Mouse (Mus musculus) mesoderm, embryonic 11.5 days (tissue): ENCODE measurements around the gene Ptpn11.

ENCODE experiments used
- DNase-seq: peaks from one replicate; pipeline ENCODE4 v3.0.0-alpha.2; 2012; ENCODE audit warnings: low read depth, low spot score

Ptpn11 gene

GRCm38 (mm10) chr5:121184945-121185551 is 6.1 kb downstream of the Ptpn11 start:
- DNase-seq = peak; percentile 35

DNA sequence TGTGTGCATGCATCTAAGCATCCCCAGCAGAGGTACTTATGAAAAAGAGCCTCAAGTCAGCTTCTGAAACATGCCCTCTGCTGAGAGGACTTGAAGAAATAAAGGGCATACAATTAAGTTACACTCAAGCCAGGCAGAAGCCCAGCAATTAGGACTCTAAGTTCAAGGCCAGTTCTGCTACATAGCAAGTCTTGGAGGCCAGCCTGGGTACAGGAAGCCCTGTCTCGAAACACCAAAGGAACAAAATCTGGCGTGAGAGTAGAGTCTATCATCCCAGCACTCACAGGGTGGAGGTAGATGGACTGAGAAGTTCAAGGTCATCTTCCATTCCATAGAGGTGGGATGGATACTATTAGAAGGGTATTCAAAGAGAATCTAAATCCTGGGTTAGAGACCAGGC is 6.8 kb downstream of the Ptpn11 start:
- DNase-seq = no peak

DNA sequence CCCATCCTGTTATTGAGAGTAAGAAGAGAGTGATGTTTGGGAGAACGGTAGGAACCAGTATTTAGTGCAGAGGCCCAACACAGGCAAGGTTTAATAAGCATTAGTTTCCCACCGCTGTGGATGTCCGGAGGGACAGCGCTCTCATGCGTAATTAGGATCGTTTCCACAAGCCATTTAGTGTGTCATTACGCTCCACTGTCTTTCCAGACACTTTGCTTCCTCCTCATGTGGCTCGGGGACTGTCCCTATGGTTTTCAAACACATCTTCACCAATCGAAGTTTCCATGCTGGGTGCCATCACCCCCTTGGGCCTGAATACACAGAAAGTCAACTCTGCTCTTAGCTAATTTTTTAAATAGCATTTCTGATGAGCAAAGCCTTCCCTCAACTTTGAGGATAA is 7.9 kb downstream of the Ptpn11 start:
- DNase-seq = no peak

- no peak for DNase-seq
These were observed 11.9 kb downstream of the Ptpn11 start for GRCm38 (mm10) chr5:121179077-121179857.

GRCm38 (mm10) chr5:121172835-121173234 is 18.4 kb downstream of the Ptpn11 start:
- DNase-seq = no peak

GRCm38 (mm10) chr5:121169588-121169987 is 21.6 kb downstream of the Ptpn11 start:
- DNase-seq = no peak

GRCm38 (mm10) chr5:121166884-121167283 is 24.3 kb downstream of the Ptpn11 start:
- DNase-seq = no peak

- no peak for DNase-seq
These were observed 28.3 kb downstream of the Ptpn11 start for GRCm38 (mm10) chr5:121162923-121163322.

- DNase-seq = no peak
These were observed 28.9 kb downstream of the Ptpn11 start for GRCm38 (mm10) chr5:121162285-121162684.

- no peak for DNase-seq
These were observed 32.2 kb downstream of the Ptpn11 start for GRCm38 (mm10) chr5:121158966-121159365.

DNA sequence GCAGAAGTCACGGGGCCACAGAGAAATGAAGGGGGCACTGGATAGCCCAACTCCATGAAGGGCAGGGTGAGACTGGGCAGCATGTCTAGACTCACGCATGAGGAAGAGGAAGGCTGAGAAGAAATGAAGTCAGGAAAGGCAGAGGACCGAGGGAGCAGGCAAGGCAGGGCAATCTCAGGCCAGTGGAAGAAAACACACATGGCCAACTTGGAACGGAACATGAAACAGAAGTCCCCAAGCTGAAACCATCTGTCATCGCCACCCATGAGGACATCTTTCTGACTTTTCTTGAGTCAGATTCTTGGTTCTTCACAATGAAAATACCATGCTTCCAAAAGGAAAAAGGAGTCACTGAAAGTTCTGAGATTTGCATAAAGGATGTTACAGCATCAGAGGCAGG is 33.7 kb downstream of the Ptpn11 start:
- DNase-seq = no peak

DNA sequence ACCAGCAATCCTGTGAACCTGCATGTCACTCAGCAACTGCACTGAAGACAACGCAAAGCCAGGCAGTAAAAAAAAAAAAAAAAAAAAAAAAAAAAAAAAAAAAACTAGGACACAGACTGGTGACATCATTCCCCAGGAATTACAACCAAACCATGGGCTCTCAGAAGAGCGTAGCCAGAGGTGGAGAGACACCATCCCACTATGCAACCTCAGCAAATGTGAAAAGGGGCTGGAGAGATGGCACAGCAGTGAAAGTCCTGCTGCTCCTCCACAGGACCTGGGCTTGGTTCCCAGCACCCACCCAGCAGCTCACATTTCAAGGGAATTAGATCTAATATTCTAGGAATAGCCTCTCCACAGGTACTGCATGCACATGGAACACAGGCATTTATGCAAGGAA is 34.2 kb downstream of the Ptpn11 start:
- DNase-seq = no peak

DNA sequence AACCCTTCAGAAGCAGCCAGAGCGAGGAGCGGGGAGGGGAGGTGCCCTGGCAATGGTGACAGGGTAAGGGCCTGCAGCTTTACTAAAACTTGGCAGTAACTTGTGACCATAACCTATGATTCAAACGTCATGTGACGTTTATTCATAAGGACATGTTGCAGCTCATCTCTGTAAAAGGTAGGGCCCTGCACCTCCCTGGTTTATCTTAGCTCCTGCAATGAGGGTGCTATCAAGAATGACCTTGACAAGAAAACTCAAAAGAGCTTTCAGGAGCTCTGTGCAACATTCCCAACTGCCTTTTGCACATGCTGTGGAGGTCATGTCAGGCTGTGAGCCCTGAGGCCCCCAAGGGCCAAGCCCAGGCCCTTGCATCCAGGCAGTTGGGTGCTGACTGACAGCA is 35.1 kb downstream of the Ptpn11 start:
- no peak for DNase-seq

GRCm38 (mm10) chr5:121150684-121151083 is 40.5 kb downstream of the Ptpn11 start:
- no peak for DNase-seq

GRCm38 (mm10) chr5:121149246-121149645 is 42.0 kb downstream of the Ptpn11 start:
- DNase-seq = no peak

- no peak for DNase-seq
These were observed 44.9 kb downstream of the Ptpn11 start for GRCm38 (mm10) chr5:121146275-121146674.

DNA sequence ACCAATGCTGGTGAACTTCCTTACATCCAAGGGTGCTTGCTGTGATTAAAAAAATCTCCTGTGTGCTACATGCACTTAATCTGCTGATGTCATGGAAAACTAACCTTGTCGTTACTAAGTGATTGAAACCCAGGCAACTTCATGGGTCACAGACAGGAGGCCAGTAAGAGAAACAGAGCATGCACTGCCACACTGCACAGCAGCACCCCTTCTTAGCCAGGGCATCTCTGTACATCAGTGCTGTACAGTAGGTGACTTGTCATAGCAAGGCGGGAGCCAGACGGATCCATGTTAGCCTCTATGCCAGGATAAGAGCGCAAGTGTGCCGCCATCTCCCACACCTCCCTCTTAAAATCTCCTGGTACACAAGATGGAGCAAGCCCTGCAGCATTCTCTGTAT is 45.6 kb downstream of the Ptpn11 start:
- DNase-seq = no peak

- no peak for DNase-seq
These were observed 46.6 kb downstream of the Ptpn11 start for GRCm38 (mm10) chr5:121144441-121145238.

DNA sequence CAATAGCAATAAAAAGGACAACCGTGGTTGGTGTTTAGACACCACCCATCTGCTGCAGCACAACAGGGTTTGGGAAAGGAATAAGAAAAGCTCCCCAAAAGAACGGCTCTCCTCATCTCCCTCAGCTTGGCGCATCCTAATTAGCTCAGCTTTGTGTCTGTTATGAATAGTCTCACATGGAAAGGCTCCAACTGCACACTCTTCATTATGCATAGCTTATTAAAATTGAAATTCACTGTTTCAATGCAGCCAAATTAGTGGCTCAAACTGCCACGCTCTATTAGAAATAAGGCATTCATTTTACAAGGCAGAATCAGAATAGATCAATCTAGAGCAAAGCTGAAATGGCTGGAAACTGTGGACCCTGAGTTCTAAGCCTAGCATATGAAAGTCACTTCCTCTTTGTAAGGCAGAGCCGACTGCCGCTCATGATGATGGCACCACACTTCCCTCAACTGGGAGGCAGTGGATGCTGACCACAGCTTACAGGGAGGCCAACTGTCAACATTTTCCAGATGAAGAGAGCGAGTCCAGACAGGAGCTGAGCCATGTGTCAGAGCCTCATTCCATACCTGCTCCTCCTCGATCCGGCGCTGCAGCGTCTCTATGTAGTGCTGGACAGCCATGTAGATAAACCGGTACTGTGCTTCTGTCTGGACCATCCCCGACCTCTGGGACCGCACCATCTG is 48.6 kb downstream of the Ptpn11 start:
- DNase-seq = no peak

- no peak for DNase-seq
These were observed 50.9 kb downstream of the Ptpn11 start for GRCm38 (mm10) chr5:121140276-121140675.

DNA sequence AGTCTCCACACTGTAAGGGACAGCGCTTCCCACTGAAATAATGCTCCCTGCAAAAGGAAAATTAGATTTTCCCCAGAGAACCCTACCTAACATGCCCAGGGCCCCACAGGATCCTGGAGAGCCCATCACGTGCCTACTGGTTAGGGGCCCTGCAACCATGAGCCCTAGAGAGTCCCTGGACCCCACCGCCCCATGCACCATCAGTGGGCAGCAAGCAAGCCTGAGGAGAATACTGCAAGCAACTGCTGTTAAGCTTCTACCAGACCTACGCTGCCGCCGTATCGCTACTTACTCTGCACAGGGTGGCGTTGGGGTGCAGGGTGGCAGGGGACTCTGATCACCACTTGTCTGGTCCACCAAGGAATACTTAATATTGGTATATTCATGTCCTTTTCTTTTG is 54.1 kb downstream of the Ptpn11 start:
- no peak for DNase-seq

DNA sequence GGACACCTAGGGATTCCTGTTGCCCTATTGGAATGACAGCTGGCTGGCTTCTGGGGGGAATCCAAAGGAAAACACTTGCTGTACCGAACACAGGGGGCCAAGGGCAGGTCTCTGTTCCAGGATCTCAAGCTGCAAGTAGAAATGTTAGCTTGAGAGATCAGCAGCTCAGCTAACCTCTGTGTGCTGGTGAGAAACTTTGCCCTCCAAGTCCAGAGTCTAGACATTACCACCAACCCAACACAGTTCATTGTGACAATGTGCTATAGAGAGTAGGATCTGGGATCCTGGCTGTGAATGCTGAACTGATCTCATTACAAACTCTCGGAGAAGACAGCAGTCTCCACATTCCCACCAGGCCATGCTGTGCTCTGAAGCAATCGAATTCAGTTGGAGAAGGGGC is 59.4 kb downstream of the Ptpn11 start:
- no peak for DNase-seq
